Mouse (Mus musculus) heart, embryonic 11.5 days (tissue): Measurements from ENCODE around the gene Rnf128. TPM values are rescaled to one million over a fixed set of nuclear protein-coding genes. Genes with fewer than 3 reads are reported as not detected.

Source experiments
- ATAC-seq: fragments of 200-750 bp; cut with Nextera tagmentation; replicated peaks from 2 replicates; pipeline ENCODE4 v1.8.0; 2017; ENCODE audit warnings: moderate library complexity; ENCODE audit not compliant: insufficient number of reproducible peaks, low FRiP score, low TSS enrichment
- H3K27ac ChIP-seq: fragments of 300-500 bp; sonication (generic); 2 replicates; pipeline ENCODE4 v1.5.1; 2014; ENCODE audit warnings: mild to moderate bottlenecking, low read depth, low read length
- H3K27me3 ChIP-seq: fragments of 300-500 bp; sonication (generic); 2 replicates; pipeline ENCODE4 v1.6.1; 2014; ENCODE audit warnings: mild to moderate bottlenecking, low read length, mixed read lengths; ENCODE audit not compliant: control insufficient read depth, insufficient read depth
- H3K36me3 ChIP-seq: fragments of 300-500 bp; sonication (generic); 2 replicates; pipeline ENCODE4 v1.6.1; 2014; ENCODE audit warnings: mild to moderate bottlenecking, low read length, moderate library complexity, mixed read lengths; ENCODE audit not compliant: control insufficient read depth, insufficient read depth
- H3K4me1 ChIP-seq: fragments of 300-500 bp; sonication (generic); 2 replicates; pipeline ENCODE4 v1.6.1; 2014; ENCODE audit warnings: low read length; ENCODE audit not compliant: control insufficient read depth, insufficient read depth
- H3K4me2 ChIP-seq: fragments of 300-500 bp; sonication (generic); 2 replicates; pipeline ENCODE4 v1.6.1; 2014; ENCODE audit warnings: mild to moderate bottlenecking, moderate library complexity
- H3K4me3 ChIP-seq: fragments of 300-500 bp; sonication (generic); 2 replicates; pipeline ENCODE4 v1.5.1; 2014; ENCODE audit warnings: low read depth, low read length
- H3K9ac ChIP-seq: fragments of 300-500 bp; sonication (generic); 2 replicates; pipeline ENCODE4 v1.6.1; 2014; ENCODE audit warnings: mild to moderate bottlenecking, low read depth, low read length, moderate library complexity
- H3K9me3 ChIP-seq: fragments of 300-500 bp; sonication (generic); replicated peaks from 2 replicates; pipeline ENCODE4 v1.6.1; 2016; ENCODE audit warnings: low read length; ENCODE audit not compliant: control insufficient read depth
- WGBS: fragments of 180-500 bp; shearing (Covaris S2); extraction: QIAGEN DNeasy Blood & Tissue Kit; methylation state at CpG from one replicate; pipeline ENCODE4 v1.1.7; 2014; ENCODE audit not compliant: insufficient replicate concordance; 5-methylcytosine and 5-hydroxymethylcytosine counted together
- polyA plus RNA-seq: library from polyadenylated mRNA; unstranded; fragments of >200 nt; fragmentation: Nextera tagmentation; extraction: Ambion mirVana; gene quantifications from 2 replicates; pipeline ENCODE4 v1.2.1, GENCODE M21; 2014

Rnf128 gene
- polyA plus RNA-seq, 1 experiment from 2014 or later, result 27.6 TPM

- H3K9ac ChIP-seq, result no peak overlapping the region
- H3K4me1 ChIP-seq, result no peaks in the 10 kb centered on the region
- H3K27me3 ChIP-seq, result no peaks in the 10 kb centered on the region
- no peak overlapping the region for H3K4me3 ChIP-seq
- H3K27ac ChIP-seq, result no peak overlapping the region
- H3K36me3 ChIP-seq, result no peaks in the 10 kb centered on the region
- 85% methylated on average over 2 of the region's 2 CpGs for WGBS
- no peak overlapping the region for H3K4me2 ChIP-seq
- no peaks in the 10 kb centered on the region for H3K9me3 ChIP-seq
- no peak for ATAC-seq
Measured at GRCm38 (mm10) chrX:139722350-139722749, 159.2 kb downstream of the Rnf128 start.

Other genes starting within 250 kb of the Rnf128 start
- gene Trap1a, start 229.6 kb upstream of the Rnf128 start, polyA plus RNA-seq, result 0.21 TPM in 1 of 2 replicates, not detected in the other
- gene D330045A20Rik, start 82.9 kb upstream of the Rnf128 start, polyA plus RNA-seq, result 1.2 and 1.5 TPM in 2 replicates
- gene Tbc1d8b, start 121.7 kb downstream of the Rnf128 start, polyA plus RNA-seq, result 1.9 and 2.0 TPM in 2 replicates
- 0.27 TPM in 1 of 2 replicates, not detected in the other for gene Gm15013, start 151.2 kb downstream of the Rnf128 start, polyA plus RNA-seq
- not detected in 2 replicates for gene Ripply1, start 219.0 kb downstream of the Rnf128 start, polyA plus RNA-seq
- not detected in 2 replicates for gene Cldn2, start 237.5 kb downstream of the Rnf128 start, polyA plus RNA-seq